Mouse (Mus musculus) megakaryocyte, embryonic 14.5 days (primary cell): Measurements from ENCODE around the gene Galnt6.

Experiments
- FLI1 ChIP-seq: IDR thresholded peaks from 2 replicates; pipeline ENCODE4 v1.6.1; 2012; ENCODE audit warnings: low read length, inconsistent platforms, mixed read lengths
- GATA1 ChIP-seq: IDR thresholded peaks from 3 replicates; pipeline ENCODE4 v1.6.1; 2012; ENCODE audit warnings: mixed read lengths, low read length, inconsistent platforms, borderline replicate concordance

- TF ChIP-seq GATA1: no peak
- no peak for TF ChIP-seq FLI1
Measured at GRCm38 (mm10) chr15:100666851-100667250, 62.3 kb downstream of the Galnt6 start.
